Mouse (Mus musculus): Measurements from ENCODE around the gene Dmrt3. TPM values are rescaled to one million over a fixed set of nuclear protein-coding genes. Genes with fewer than 3 reads are reported as not detected.

Dmrt3 gene
- polyA plus RNA-seq (2012; rRNA removed) = not detected in 2 replicates

DNA sequence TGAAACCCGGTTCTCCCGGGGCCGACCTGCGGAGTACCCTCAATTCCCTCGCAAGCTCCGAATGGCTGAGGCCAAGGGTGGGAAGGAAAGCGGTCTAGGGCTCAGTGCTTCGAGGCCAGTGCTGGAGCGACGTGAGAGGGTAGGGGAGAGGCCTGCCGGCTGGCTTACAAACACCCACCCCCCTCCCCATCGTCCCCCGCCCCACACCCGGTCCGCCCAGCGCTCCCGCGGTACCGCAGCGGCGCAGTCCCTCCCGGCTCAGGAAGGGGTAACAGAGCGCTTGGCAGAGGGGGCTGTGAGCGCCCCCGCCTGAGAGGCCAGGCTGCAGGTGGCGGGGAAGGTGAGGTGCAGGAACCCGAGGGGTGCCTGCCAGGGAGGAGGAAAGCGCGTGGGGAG lies at the start of gene Dmrt3:
Gene Dmrt3 (plus strand): TSS at position 287 of the 396 bp plus-strand sequence.
- no peaks in the 10 kb centered on the region for H3K36me3 ChIP-seq (ENCODE audit: control insufficient read depth, insufficient read depth, low read length)
- no peak for DNase-seq
- TF ChIP-seq POLR2A (IDR thresholded peaks at IDR 0.05; ENCODE audit: low read depth, low read length) (no peak), CTCF (conservative IDR thresholded peaks at IDR 0.05; ENCODE audit: insufficient read depth, insufficient read length, low read depth, low read length) (no peak)
- peak within 1 kb of the TSS; percentile 23; the same call in 1 of the 2 replicates for H3K4me3 ChIP-seq (ENCODE audit: insufficient read depth, low read depth, low read length)
- H3K27me3 ChIP-seq (replicated peaks; ENCODE audit: control insufficient read depth, insufficient read depth, low read length) = peaks cover 21% of the 10 kb centered on the region
- H3K4me1 ChIP-seq (ENCODE audit: control insufficient read depth, insufficient read depth, low read length) = peaks cover 3% of the 10 kb centered on the region; the same call in 1 of the 2 replicates
- WGBS = 2% methylated on average over 29 of the region's 29 CpGs
- H3K27ac ChIP-seq (ENCODE audit: insufficient read depth, low read depth, low read length) = no peak within 1 kb of the TSS

DNA sequence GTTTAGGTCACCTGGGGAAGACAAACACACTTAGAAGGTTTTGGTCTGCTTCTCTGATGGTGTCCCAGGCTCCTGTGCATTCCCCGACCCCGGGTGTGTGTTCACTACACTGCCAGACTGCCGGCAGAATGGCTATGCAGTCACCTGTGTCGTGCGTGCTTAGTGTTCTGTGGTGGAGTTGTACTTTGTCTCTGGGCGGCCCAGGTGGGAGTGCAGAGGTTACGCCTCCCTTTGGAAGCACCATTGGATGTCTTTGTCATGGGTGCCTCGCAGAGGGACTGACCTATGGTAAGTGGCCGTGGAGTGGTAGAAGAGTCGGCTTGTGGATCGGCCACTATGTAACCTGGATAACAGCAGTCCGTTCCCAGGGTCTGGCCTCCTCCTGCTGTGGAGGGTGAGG lies 45.7 kb upstream of the Dmrt3 start:
- 30% methylated on average over 12 of the region's 12 CpGs for WGBS
- TF ChIP-seq CTCF (conservative IDR thresholded peaks at IDR 0.05; ENCODE audit: insufficient read depth, insufficient read length, low read depth, low read length) (no peak), POLR2A (IDR thresholded peaks at IDR 0.05; ENCODE audit: low read depth, low read length) (no peak)
- Histone ChIP-seq H3K4me1 (ENCODE audit: control insufficient read depth, insufficient read depth, low read length) (no peaks in the 10 kb centered on the region), H3K36me3 (ENCODE audit: control insufficient read depth, insufficient read depth, low read length) (no peaks in the 10 kb centered on the region), H3K27me3 (replicated peaks; ENCODE audit: control insufficient read depth, insufficient read depth, low read length) (0 out of 2 replicates have a peak, but pooled peaks cover 2% of the 10 kb centered on the region), H3K27ac (ENCODE audit: insufficient read depth, low read depth, low read length) (no peak overlapping the region), H3K4me3 (ENCODE audit: insufficient read depth, low read depth, low read length) (no peak overlapping the region)
- DNase-seq = no peak

DNA sequence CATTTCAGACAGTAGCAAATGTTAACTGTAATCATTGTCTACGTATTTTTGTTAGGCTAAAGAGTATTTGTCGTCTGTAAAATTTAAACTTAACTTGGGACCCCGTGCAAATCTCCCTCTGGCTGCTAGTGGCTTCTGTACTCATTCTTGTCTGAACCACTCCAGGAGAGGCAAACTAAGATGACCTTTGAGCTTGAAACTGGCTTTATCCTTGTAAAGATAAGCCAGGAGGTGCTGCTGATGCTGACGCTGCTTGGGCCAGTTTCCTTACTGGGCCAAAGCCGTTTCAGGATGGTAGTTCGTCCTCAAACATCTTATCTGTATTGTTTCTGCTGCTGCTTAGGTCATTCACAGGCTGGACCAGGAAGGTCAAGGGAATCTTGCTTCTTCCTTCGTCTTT lies 40.3 kb upstream of the Dmrt3 start:
- TF ChIP-seq CTCF (conservative IDR thresholded peaks at IDR 0.05; ENCODE audit: insufficient read depth, insufficient read length, low read depth, low read length) (no peak), POLR2A (IDR thresholded peaks at IDR 0.05; ENCODE audit: low read depth, low read length) (no peak)
- Histone ChIP-seq H3K4me1 (ENCODE audit: control insufficient read depth, insufficient read depth, low read length) (no peaks in the 10 kb centered on the region), H3K27me3 (replicated peaks; ENCODE audit: control insufficient read depth, insufficient read depth, low read length) (0 out of 2 replicates have a peak, but pooled peaks cover 2% of the 10 kb centered on the region), H3K4me3 (ENCODE audit: insufficient read depth, low read depth, low read length) (no peak overlapping the region), H3K27ac (ENCODE audit: insufficient read depth, low read depth, low read length) (no peak overlapping the region), H3K36me3 (ENCODE audit: control insufficient read depth, insufficient read depth, low read length) (no peaks in the 10 kb centered on the region)
- 83% methylated on average over 7 of the region's 7 CpGs for WGBS
- no peak for DNase-seq

DNA sequence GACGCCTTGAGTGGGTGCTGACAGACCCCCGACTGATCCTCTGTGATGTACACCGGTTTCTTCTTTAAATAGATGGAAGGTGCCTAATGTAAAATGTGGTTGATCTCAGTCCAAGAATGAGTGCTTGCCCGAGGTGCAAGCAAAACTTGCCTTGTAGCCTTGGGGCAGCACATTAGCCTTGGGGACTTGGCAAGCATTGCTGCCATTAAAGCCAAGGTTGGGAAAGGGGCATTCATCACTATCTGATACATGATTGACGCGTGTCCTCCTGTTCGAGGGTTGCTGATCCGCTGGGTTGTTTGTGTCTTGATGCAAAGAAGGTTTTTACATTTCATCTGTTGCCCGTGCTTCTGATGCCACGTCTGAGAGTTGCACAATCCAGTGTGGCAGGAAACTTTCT lies 35.7 kb upstream of the Dmrt3 start:
- Histone ChIP-seq H3K4me3 (ENCODE audit: insufficient read depth, low read depth, low read length) (no peak overlapping the region), H3K27ac (ENCODE audit: insufficient read depth, low read depth, low read length) (no peak overlapping the region), H3K27me3 (replicated peaks; ENCODE audit: control insufficient read depth, insufficient read depth, low read length) (no peaks in the 10 kb centered on the region), H3K4me1 (ENCODE audit: control insufficient read depth, insufficient read depth, low read length) (no peaks in the 10 kb centered on the region), H3K36me3 (ENCODE audit: control insufficient read depth, insufficient read depth, low read length) (no peaks in the 10 kb centered on the region)
- TF ChIP-seq CTCF (conservative IDR thresholded peaks at IDR 0.05; ENCODE audit: insufficient read depth, insufficient read length, low read depth, low read length) (no peak), POLR2A (IDR thresholded peaks at IDR 0.05; ENCODE audit: low read depth, low read length) (no peak)
- DNase-seq = no peak
- 52% methylated on average over 10 of the region's 10 CpGs for WGBS

DNA sequence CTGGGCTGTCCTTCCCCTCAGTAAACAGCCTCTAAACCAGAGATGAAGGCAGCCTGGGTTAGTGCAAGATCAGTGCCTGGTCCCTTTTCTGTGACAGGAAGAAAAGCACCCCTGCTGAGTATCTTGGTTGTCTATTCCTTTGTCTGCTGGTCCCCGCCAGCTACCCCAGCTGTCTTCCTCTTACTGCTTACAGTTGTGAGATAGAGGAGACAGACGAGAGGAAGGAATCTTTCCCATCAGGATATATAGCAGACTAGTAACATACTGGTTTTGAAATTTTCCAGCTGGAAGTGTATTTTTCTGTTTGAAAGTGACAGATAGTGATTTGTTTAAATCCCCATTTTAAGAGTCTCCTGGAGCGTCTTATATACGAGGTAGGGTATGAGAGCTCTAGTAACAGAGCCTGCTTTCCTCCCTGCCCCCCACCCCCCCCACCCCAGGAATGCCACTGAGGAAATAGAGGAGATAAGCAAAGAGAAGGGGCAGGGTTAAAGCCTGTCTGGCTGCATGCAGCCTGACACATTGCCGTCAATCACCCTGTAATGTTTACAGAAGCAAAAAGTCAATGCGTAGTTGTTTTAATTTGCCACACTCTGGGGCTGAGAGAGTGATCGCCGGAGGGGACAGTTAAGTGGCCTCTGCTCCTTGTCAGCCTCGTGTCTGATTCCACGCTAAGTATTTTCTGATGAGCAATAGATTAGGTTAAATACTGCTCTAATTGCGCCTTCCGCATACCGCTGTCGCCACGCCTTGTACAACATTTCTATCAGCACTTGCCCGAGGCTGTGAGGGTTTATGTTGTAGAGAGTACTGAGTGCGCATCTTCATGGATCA lies 34.9 kb upstream of the Dmrt3 start:
- Histone ChIP-seq H3K4me1 (ENCODE audit: control insufficient read depth, insufficient read depth, low read length) (no peaks in the 10 kb centered on the region), H3K36me3 (ENCODE audit: control insufficient read depth, insufficient read depth, low read length) (no peaks in the 10 kb centered on the region), H3K27ac (ENCODE audit: insufficient read depth, low read depth, low read length) (no peak overlapping the region), H3K4me3 (ENCODE audit: insufficient read depth, low read depth, low read length) (no peak overlapping the region), H3K27me3 (replicated peaks; ENCODE audit: control insufficient read depth, insufficient read depth, low read length) (no peaks in the 10 kb centered on the region; the same call in 1 of the 2 replicates)
- no peak for DNase-seq
- WGBS = 15% methylated on average over 17 of the region's 17 CpGs
- TF ChIP-seq POLR2A (IDR thresholded peaks at IDR 0.05; ENCODE audit: low read depth, low read length) (no peak), CTCF (conservative IDR thresholded peaks at IDR 0.05; ENCODE audit: insufficient read depth, insufficient read length, low read depth, low read length) (no peak)

DNA sequence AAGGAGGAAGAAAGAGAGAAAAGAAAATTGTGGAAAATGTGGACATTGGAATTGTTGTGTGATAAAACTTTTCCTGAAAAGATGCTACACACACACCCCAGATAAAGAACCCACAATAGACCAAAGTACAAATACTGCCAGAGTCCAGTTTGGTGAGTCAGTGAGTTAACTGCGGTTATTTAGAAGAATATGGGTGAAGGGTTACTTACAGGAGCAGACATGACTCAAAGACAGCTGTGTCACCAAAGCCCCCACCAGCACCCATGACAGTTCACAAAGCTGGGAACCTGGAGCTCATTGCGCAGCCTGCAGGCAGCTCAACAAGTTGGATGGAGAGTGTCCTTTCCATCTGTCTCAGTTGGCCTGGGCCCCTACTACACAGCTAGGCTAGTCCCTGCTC lies 31.7 kb upstream of the Dmrt3 start:
- Histone ChIP-seq H3K27me3 (replicated peaks; ENCODE audit: control insufficient read depth, insufficient read depth, low read length) (no peaks in the 10 kb centered on the region; the same call in 1 of the 2 replicates), H3K4me1 (ENCODE audit: control insufficient read depth, insufficient read depth, low read length) (no peaks in the 10 kb centered on the region), H3K4me3 (ENCODE audit: insufficient read depth, low read depth, low read length) (no peak overlapping the region), H3K36me3 (ENCODE audit: control insufficient read depth, insufficient read depth, low read length) (no peaks in the 10 kb centered on the region), H3K27ac (ENCODE audit: insufficient read depth, low read depth, low read length) (no peak overlapping the region)
- DNase-seq = no peak
- 89% methylated on average over 2 of the region's 2 CpGs for WGBS
- TF ChIP-seq CTCF (conservative IDR thresholded peaks at IDR 0.05; ENCODE audit: insufficient read depth, insufficient read length, low read depth, low read length) (no peak), POLR2A (IDR thresholded peaks at IDR 0.05; ENCODE audit: low read depth, low read length) (no peak)

DNA sequence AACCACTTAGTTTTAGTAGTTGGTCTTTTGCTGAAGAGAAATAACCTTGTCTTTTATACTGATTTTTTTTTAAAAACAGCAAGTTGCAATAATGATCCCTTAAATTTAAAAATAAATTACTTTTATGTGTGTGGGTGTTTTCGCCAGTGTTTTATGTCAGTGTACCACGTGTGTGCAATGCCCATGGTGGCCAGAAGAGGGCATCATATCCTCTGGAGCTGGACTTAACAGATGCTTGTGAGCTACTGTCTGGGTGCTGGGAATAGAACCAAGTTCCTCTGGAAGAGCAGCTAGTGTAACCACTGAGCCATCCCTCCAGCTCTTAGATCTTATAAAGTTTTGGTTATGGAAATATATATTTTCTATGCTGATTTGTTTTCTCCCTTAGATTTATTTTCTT lies 30.7 kb upstream of the Dmrt3 start:
- H3K27me3 ChIP-seq (replicated peaks; ENCODE audit: control insufficient read depth, insufficient read depth, low read length) = no peaks in the 10 kb centered on the region; the same call in 1 of the 2 replicates

More for the DNA sequence above, 30.7 kb upstream of the Dmrt3 start:
- Histone ChIP-seq H3K4me1 (ENCODE audit: control insufficient read depth, insufficient read depth, low read length) (no peaks in the 10 kb centered on the region), H3K27ac (ENCODE audit: insufficient read depth, low read depth, low read length) (no peak overlapping the region), H3K36me3 (ENCODE audit: control insufficient read depth, insufficient read depth, low read length) (no peaks in the 10 kb centered on the region), H3K4me3 (ENCODE audit: insufficient read depth, low read depth, low read length) (no peak overlapping the region)
- no peak for DNase-seq
- WGBS = 84% methylated on average over 2 of the region's 2 CpGs
- TF ChIP-seq POLR2A (IDR thresholded peaks at IDR 0.05; ENCODE audit: low read depth, low read length) = no peak
- TF ChIP-seq CTCF (conservative IDR thresholded peaks at IDR 0.05; ENCODE audit: insufficient read depth, insufficient read length, low read depth, low read length) = peak; percentile 35
